Mouse (Mus musculus): ENCODE data around the gene Pcf11.
A peak's percentile ranks its signal among the peaks of the same experiment; 100 is the strongest.

The Pcf11 gene

DNA sequence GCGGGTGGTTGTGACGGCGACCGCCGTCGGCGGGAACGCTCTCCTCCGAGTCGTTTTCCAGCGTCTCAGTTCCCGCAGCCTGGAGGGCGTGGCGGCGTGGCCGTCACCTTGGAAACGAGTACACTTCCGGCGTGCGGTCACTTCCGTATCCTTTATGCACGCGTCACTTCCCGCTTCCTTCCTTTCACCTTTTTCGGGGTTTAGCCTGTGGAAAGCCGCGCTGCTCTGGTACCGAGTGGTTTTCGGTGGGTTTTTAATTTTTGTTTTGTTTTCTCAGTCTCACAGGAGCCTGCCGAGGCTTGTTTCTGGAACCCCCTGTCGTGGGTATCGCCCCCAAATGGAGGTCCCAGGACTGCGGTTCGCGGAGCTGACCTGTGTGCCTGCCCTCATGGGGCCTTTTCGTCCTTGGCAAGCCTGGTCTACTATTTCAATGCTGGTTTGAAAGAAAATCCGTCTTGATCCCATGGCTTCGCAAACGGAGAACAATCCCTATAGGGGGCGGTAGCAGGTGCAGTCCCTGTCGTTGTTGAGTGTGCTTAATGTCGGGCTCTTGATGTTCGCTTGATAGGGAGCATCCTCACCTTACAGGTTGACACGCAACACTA is 32.6 kb downstream of the Pcf11 start, which contains the start of gene Ankrd42:
Gene Ankrd42 (minus strand): TSS at position 122 of the 605 bp plus-strand sequence.
- DNase-seq (ENCODE audit: extremely low spot score) = peak; percentile 90

- DNase-seq (ENCODE audit: extremely low spot score) = no peak
Observed at GRCm38 (mm10) chr7:92636295-92637011, 33.3 kb downstream of the Pcf11 start.

- no peak for DNase-seq (ENCODE audit: extremely low spot score)
Observed at GRCm38 (mm10) chr7:92630167-92630566, 39.6 kb downstream of the Pcf11 start.

DNA sequence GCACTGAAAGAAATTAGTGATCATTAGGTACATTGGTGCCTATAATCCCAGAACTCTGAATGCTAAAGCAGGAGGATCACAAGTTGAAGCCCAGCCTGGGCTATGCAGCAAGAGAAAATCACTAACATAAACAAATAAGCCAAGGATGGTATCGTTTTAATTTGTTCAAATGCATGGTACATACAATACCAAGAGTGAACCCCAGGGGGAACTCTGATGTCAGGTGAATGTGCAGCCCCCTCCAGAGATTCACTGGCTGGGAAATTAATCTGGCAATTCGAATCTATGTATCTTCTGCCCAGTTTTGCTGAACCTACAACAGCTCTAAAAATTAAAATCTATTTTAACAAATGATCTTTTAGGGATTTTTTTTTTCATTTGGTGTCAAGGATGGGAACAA is 45.2 kb downstream of the Pcf11 start:
- no peak for DNase-seq (ENCODE audit: extremely low spot score)

DNA sequence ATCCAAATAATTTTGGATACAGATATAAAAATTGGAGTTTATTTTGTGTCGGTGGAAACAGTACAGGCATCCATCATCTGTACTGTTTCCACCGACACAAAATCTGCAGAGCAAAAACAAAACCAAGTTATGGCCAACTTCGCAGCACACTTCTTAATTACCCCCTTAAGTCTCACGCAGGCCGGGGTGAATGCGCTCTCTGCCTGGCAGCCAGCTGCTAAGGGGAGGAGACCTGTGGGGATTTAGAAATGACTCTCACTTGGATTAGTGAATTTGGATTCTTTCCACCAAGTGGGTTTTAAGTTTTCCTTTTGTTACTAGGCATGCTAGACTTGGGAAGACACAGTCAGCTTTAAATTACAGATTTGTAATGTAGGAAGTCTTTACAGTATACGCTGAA is 58.9 kb downstream of the Pcf11 start:
- DNase-seq (ENCODE audit: extremely low spot score) = no peak

DNA sequence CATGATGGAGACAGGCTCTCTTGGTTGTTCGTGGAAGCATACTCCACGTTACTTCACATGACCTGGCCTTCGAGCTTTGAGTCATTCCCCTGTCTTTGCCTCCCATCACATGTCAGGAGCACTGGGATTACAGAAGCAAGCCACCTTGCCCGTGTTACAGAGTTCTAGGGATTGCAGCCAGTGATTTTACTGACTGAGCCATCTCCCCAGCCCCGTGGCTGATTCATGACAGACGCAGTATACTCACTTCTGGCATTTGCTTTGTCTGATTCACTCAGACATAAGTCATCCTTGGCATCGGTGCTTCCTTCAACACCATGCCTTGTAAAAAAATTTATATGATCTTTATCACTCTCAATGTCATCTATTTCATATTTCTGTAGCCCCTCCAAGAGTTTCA is 64.8 kb downstream of the Pcf11 start:
- no peak for DNase-seq (ENCODE audit: extremely low spot score)

All from embryo, embryonic 9.5 days (tissue).